9 mouse cellular contexts compared by ENCODE assay signal in the genomic region with DNA sequence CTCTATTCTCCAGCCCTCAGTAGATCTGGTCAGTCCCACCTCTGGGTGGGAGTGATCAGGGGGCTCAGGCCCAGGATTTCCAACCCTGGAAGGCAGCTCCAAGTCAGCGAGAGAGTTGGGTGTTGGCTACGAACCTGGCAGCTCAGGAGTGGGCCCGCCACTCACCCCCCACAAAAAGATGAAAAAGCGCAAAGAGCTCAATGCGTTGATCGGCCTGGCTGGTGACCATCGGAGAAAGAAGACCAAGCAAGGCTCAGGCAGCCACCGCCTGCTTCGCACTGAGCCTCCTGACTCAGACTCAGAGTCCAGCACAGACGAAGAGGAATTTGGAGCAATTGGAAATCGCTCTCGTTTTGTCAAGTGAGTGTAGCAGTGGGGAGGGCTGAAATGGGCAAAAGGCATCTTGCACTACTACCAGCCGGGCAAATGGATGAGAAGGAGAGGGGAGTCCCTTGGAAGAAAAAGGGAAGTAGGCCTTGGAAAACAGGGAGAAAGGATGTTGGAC. TPM values are rescaled to one million over a fixed set of nuclear protein-coding genes. Genes with fewer than 3 reads are reported as not detected.
A peak's percentile ranks its signal among the peaks of the same experiment; 100 is the strongest.
DNase-seq lines count a peak whose midpoint lies in the region; ATAC-seq and TF ChIP-seq lines count a peak whose summit lies in the region.
"Had no signal": no experiment of that assay in that cellular context is flagged by ENCODE, and none has a peak within 500 bp of the region (broad histone marks: within the 10 kb centered on the region; RNA-seq: fewer than 3 reads in every experiment).

No protein-coding gene starts in this region.

- no peaks in the 10 kb centered on the region for H3K27me3 ChIP-seq in cerebellum, adult 2 months (ENCODE audit: control insufficient read depth, insufficient read depth, low read length)
- H3K27me3 ChIP-seq in kidney, embryonic 16.5 days (ENCODE audit: insufficient read depth, low read length) = no peaks in the 10 kb centered on the region
- H3K27me3 ChIP-seq in neural tube, embryonic 13.5 days = peaks cover 11% of the 10 kb centered on the region

- H3K27ac ChIP-seq in cerebellum, adult 2 months (ENCODE audit: insufficient read depth, low read length) = no peak overlapping the region
- no peak overlapping the region for H3K27ac ChIP-seq in embryonic fibroblast, embryonic 13.5 days (ENCODE audit: insufficient read depth, low read length)
- no peak overlapping the region for H3K27ac ChIP-seq in kidney, embryonic 16.5 days (ENCODE audit: low read length)
- no peak overlapping the region for H3K27ac ChIP-seq in neural tube, embryonic 13.5 days (replicated peaks)

- H3K36me3 ChIP-seq in kidney, embryonic 16.5 days (ENCODE audit: insufficient read depth, low read length) = peaks cover 13% of the 10 kb centered on the region
- H3K36me3 ChIP-seq in neural tube, embryonic 13.5 days = peaks cover 34% of the 10 kb centered on the region

- 27% methylated on average over 13 of the region's 13 CpGs for WGBS in cerebellum, adult 2 months
- whole genome bisulfite sequencing in kidney, embryonic 16.5 days = 39% methylated on average over 13 of the region's 13 CpGs
- 52% methylated on average over 13 of the region's 13 CpGs for WGBS in neural tube, embryonic 13.5 days

- H3K4me2 ChIP-seq in kidney, embryonic 16.5 days (replicated peaks; ENCODE audit: low read depth, low read length) = peak overlapping the region; percentile 84
- peak overlapping the region; percentile 88 for H3K4me2 ChIP-seq in neural tube, embryonic 13.5 days

- H3K9me3 ChIP-seq in kidney, embryonic 16.5 days (ENCODE audit: low read length) = no peaks in the 10 kb centered on the region
- no peaks in the 10 kb centered on the region for H3K9me3 ChIP-seq in neural tube, embryonic 13.5 days

- peak overlapping the region; percentile 55 for H3K4me3 ChIP-seq in cerebellum, adult 2 months (replicated peaks; ENCODE audit: insufficient read depth, low read depth, low read length)
- H3K4me3 ChIP-seq in embryonic fibroblast, embryonic 13.5 days (ENCODE audit: insufficient read depth, low read length) = peak overlapping the region; percentile 64
- peak overlapping the region; percentile 86 for H3K4me3 ChIP-seq in kidney, embryonic 16.5 days (ENCODE audit: low read length)
- peak overlapping the region; percentile 78 for H3K4me3 ChIP-seq in neural tube, embryonic 13.5 days

- peak; percentile 8 to 20 for DNase-seq in cerebellum, adult 2 months
- no peak for DNase-seq in cerebellum, postnatal 4 days (ENCODE audit: low spot score in 2 of 2)
- peak; percentile 29 for DNase-seq in 416B (ENCODE audit: low read depth)
- no peak for DNase-seq in gastrocnemius, adult 18-20 months (ENCODE audit: low spot score)
- DNase-seq in left cerebral cortex, adult 18-20 months (ENCODE audit: low spot score in 2 of 2) = no peak

- H3K4me1 ChIP-seq in cerebellum, adult 2 months (ENCODE audit: control insufficient read depth, insufficient read depth, low read length) = 0 out of 2 replicates have a peak, but pooled peaks cover 5% of the 10 kb centered on the region
- H3K4me1 ChIP-seq in embryonic fibroblast, embryonic 13.5 days (ENCODE audit: control insufficient read depth, insufficient read depth, low read length) = peaks cover 4% of the 10 kb centered on the region
- H3K4me1 ChIP-seq in kidney, embryonic 16.5 days (ENCODE audit: insufficient read depth, low read length) = peaks cover 20% of the 10 kb centered on the region
- H3K4me1 ChIP-seq in neural tube, embryonic 13.5 days (replicated peaks) = peaks cover 28% of the 10 kb centered on the region

- no peak for ATAC-seq in kidney, embryonic 16.5 days (ENCODE audit: low FRiP score, low TSS enrichment)
- ATAC-seq in neural tube, embryonic 13.5 days (ENCODE audit: low read depth) = no peak

- peak overlapping the region; percentile 90 for H3K9ac ChIP-seq in kidney, embryonic 16.5 days (replicated peaks; ENCODE audit: low read length)
- peak overlapping the region; percentile 92 for H3K9ac ChIP-seq in neural tube, embryonic 13.5 days

- TF ChIP-seq CTCF in cerebellum, adult 2 months (IDR thresholded peaks at IDR 0.05; ENCODE audit: borderline replicate concordance, insufficient read depth, low read depth, low read length) = no peak
- no peak for TF ChIP-seq CTCF in embryonic fibroblast, embryonic 13.5 days (IDR thresholded peaks at IDR 0.05; ENCODE audit: borderline replicate concordance, insufficient read depth, low read length)

- no peak for TF ChIP-seq POLR2A in cerebellum, adult 2 months (IDR thresholded peaks at IDR 0.05; ENCODE audit: borderline replicate concordance, insufficient read depth, low read length)
- TF ChIP-seq POLR2A in embryonic fibroblast, embryonic 13.5 days (IDR thresholded peaks at IDR 0.05; ENCODE audit: low read depth, low read length) = no peak; the same call in 1 of the 2 replicates

RNA-seq across cellular contexts. Expression of a gene that starts 1.0 kb away (rescaled TPM):
- 46.7 and 52.5 TPM in 2 replicates for polyA plus RNA-seq in cerebellum, adult 2 months (2012; rRNA removed)
- 36.7 and 39.3 TPM in 2 replicates for polyA plus RNA-seq in embryonic fibroblast, embryonic 13.5 days (2011; ENCODE audit: insufficient read length, low read depth, missing spikeins)
- polyA plus RNA-seq in kidney, embryonic 16.5 days (2015; fragmentation: Nextera tagmentation; extraction: Ambion mirVana) = 32.7 and 41.9 TPM in 2 replicates
- 21.4 and 23.3 TPM in 2 replicates for polyA plus RNA-seq in neural tube, embryonic 13.5 days (2015; fragmentation: Nextera tagmentation; extraction: Ambion mirVana)
- total RNA-seq in gastrocnemius, adult 18-20 months (2021) = 10 to 100 TPM; 46.2 to 49.5 TPM
- 10 to 100 TPM; 49.7 to 55.4 TPM for total RNA-seq in left cerebral cortex, adult 18-20 months (2021)

RNA-seq across cellular contexts. Expression of a gene that starts 42.3 kb away (rescaled TPM):
- 0.43 TPM in 2 replicates for polyA plus RNA-seq in cerebellum, adult 2 months (2012; rRNA removed)
- polyA plus RNA-seq in embryonic fibroblast, embryonic 13.5 days (2011; ENCODE audit: insufficient read length, low read depth, missing spikeins) = not detected in 2 replicates
- polyA plus RNA-seq in kidney, embryonic 16.5 days (2015; fragmentation: Nextera tagmentation; extraction: Ambion mirVana) = 0.20 and 0.37 TPM in 2 replicates
- 0.39 TPM in 1 of 2 replicates, not detected in the other for polyA plus RNA-seq in neural tube, embryonic 13.5 days (2015; fragmentation: Nextera tagmentation; extraction: Ambion mirVana)
- 1 to 10 TPM; 2.8 to 4.0 TPM for total RNA-seq in gastrocnemius, adult 18-20 months (2021)
- not detected for total RNA-seq in left cerebral cortex, adult 18-20 months (2021)
- total RNA-seq: hematopoietic stem cell, adult 5-6 weeks had no signal

RNA-seq across cellular contexts. Expression of a gene that starts 46.1 kb away (rescaled TPM):
- 71.2 and 81.2 TPM in 2 replicates for polyA plus RNA-seq in cerebellum, adult 2 months (2012; rRNA removed)
- 29.2 and 31.5 TPM in 2 replicates for polyA plus RNA-seq in embryonic fibroblast, embryonic 13.5 days (2011; ENCODE audit: insufficient read length, low read depth, missing spikeins)
- polyA plus RNA-seq in kidney, embryonic 16.5 days (2015; fragmentation: Nextera tagmentation; extraction: Ambion mirVana) = 58.0 and 59.7 TPM in 2 replicates
- polyA plus RNA-seq in neural tube, embryonic 13.5 days (2015; fragmentation: Nextera tagmentation; extraction: Ambion mirVana) = 32.1 and 38.9 TPM in 2 replicates
- total RNA-seq in gastrocnemius, adult 18-20 months (2021) = 10 to 100 TPM; 56.9 to 58.7 TPM
- total RNA-seq in left cerebral cortex, adult 18-20 months (2021) = 10 to 100 TPM; 75.2 to 86.0 TPM

Comparison
In these comparisons a context has a peak if more than half of its experiments do, and no peak if none do; other contexts are left out.
1. DNase-seq: peak in cerebellum, adult 2 months (2 of 2) and 416B (single experiment); none in cerebellum, postnatal 4 days (0 of 2), gastrocnemius, adult 18-20 months (single experiment) and left cerebral cortex, adult 18-20 months (0 of 2).
2. Peak in every context shown above with its lines, with median percentiles within 50 percentile points of each other: H3K4me3 ChIP-seq.